Mouse (Mus musculus): ENCODE data around the gene Fam76a. TPM values are rescaled to one million over a fixed set of nuclear protein-coding genes. Genes with fewer than 3 reads are reported as not detected.

The Fam76a gene
- polyA plus RNA-seq, 1 experiment: 13.0 TPM

- Histone ChIP-seq H3K27me3 (ENCODE audit: control insufficient read depth, insufficient read depth, insufficient read length) (peaks cover 9% of the 10 kb centered on the region), H3K36me3 (ENCODE audit: control insufficient read depth, insufficient read depth) (no peaks in the 10 kb centered on the region), H3ac (ENCODE audit: control insufficient read depth, insufficient read length) (no peak overlapping the region), H3K4me2 (ENCODE audit: low read depth) (no peak overlapping the region), H3K4me3 (no peak overlapping the region), H3K79me2 (ENCODE audit: control insufficient read depth, insufficient read depth) (no peaks in the 10 kb centered on the region)
- TF ChIP-seq USF1 (IDR thresholded peaks at IDR 0.05; ENCODE audit: low read depth) (no peak), SRF (IDR thresholded peaks at IDR 0.05; ENCODE audit: control insufficient read depth, insufficient read length, low read depth) (no peak), MAX (IDR thresholded peaks at IDR 0.05; ENCODE audit: low read depth) (no peak), MYOG (IDR thresholded peaks at IDR 0.05; ENCODE audit: control insufficient read depth in 1 of 3, insufficient read depth in 1 of 3, insufficient read length in 2 of 3, low read depth in 2 of 3) (no peak)
Measured at GRCm38 (mm10) chr4:132964064-132964463, 41.7 kb upstream of the Fam76a start.

- H3K36me3 ChIP-seq (ENCODE audit: control insufficient read depth, insufficient read depth): no peaks in the 10 kb centered on the region
- TF ChIP-seq SRF (IDR thresholded peaks at IDR 0.05; ENCODE audit: control insufficient read depth, insufficient read length, low read depth): no peak
- TF ChIP-seq MYOG (IDR thresholded peaks at IDR 0.05; ENCODE audit: control insufficient read depth in 1 of 3, insufficient read depth in 1 of 3, insufficient read length in 2 of 3, low read depth in 2 of 3): no peak
- TF ChIP-seq POLR2AphosphoS2 (IDR thresholded peaks at IDR 0.05; ENCODE audit: insufficient read length, low read depth): no peak
- no peak for TF ChIP-seq REST (IDR thresholded peaks at IDR 0.05; ENCODE audit: insufficient read depth, insufficient read length)
- no peak for TF ChIP-seq TCF12 (IDR thresholded peaks at IDR 0.05; ENCODE audit: insufficient read depth, poor library complexity, severe bottlenecking)
- TF ChIP-seq CEBPB (IDR thresholded peaks at IDR 0.05; ENCODE audit: insufficient read depth, poor library complexity, severe bottlenecking): no peak
- no peak for TF ChIP-seq E2F4 (IDR thresholded peaks at IDR 0.05; ENCODE audit: insufficient read depth)
- no peak for TF ChIP-seq USF1 (IDR thresholded peaks at IDR 0.05; ENCODE audit: low read depth)
- TF ChIP-seq TCF3 (IDR thresholded peaks at IDR 0.05; ENCODE audit: insufficient read length, low read depth): no peak
- no peak for TF ChIP-seq MAX (IDR thresholded peaks at IDR 0.05; ENCODE audit: low read depth)
- no peak for TF ChIP-seq MYOD1 (IDR thresholded peaks at IDR 0.05; ENCODE audit: control insufficient read depth in 1 of 3, insufficient read length in 2 of 3, low read depth in 2 of 3)
- H3ac ChIP-seq (ENCODE audit: control insufficient read depth, insufficient read length): no peak overlapping the region
- no peaks in the 10 kb centered on the region for H3K79me2 ChIP-seq (ENCODE audit: control insufficient read depth, insufficient read depth)
- H3K27me3 ChIP-seq (ENCODE audit: control insufficient read depth, insufficient read depth, insufficient read length): peaks cover 9% of the 10 kb centered on the region
- no peak overlapping the region for H3K4me2 ChIP-seq (ENCODE audit: low read depth)
- no peak overlapping the region for H3K4me3 ChIP-seq
Measured at GRCm38 (mm10) chr4:132963436-132963835, 41.1 kb upstream of the Fam76a start.

GRCm38 (mm10) chr4:132962628-132963027 is 40.3 kb upstream of the Fam76a start:
- Histone ChIP-seq H3K27me3 (ENCODE audit: control insufficient read depth, insufficient read depth, insufficient read length) (peaks cover 9% of the 10 kb centered on the region), H3K4me3 (no peak overlapping the region), H3K79me2 (ENCODE audit: control insufficient read depth, insufficient read depth) (no peaks in the 10 kb centered on the region), H3K4me2 (ENCODE audit: low read depth) (no peak overlapping the region), H3ac (ENCODE audit: control insufficient read depth, insufficient read length) (no peak overlapping the region), H3K36me3 (ENCODE audit: control insufficient read depth, insufficient read depth) (no peaks in the 10 kb centered on the region)
- TF ChIP-seq TCF3 (IDR thresholded peaks at IDR 0.05; ENCODE audit: insufficient read length, low read depth) (no peak), MYOG (IDR thresholded peaks at IDR 0.05; ENCODE audit: control insufficient read depth in 1 of 3, insufficient read depth in 1 of 3, insufficient read length in 2 of 3, low read depth in 2 of 3) (no peak)

GRCm38 (mm10) chr4:132961866-132962265 is 39.5 kb upstream of the Fam76a start:
- no peak overlapping the region for H3ac ChIP-seq (ENCODE audit: control insufficient read depth, insufficient read length)

GRCm38 (mm10) chr4:132960864-132961639 is 38.7 kb upstream of the Fam76a start:
- no peak for TF ChIP-seq TCF3 (IDR thresholded peaks at IDR 0.05; ENCODE audit: insufficient read length, low read depth)
- no peak for TF ChIP-seq TCF12 (IDR thresholded peaks at IDR 0.05; ENCODE audit: insufficient read depth, poor library complexity, severe bottlenecking)
- TF ChIP-seq REST (IDR thresholded peaks at IDR 0.05; ENCODE audit: insufficient read depth, insufficient read length): no peak
- no peak for TF ChIP-seq USF1 (IDR thresholded peaks at IDR 0.05; ENCODE audit: low read depth)
- TF ChIP-seq POLR2AphosphoS2 (IDR thresholded peaks at IDR 0.05; ENCODE audit: insufficient read length, low read depth): no peak
- TF ChIP-seq MYOD1 (IDR thresholded peaks at IDR 0.05; ENCODE audit: control insufficient read depth in 1 of 3, insufficient read length in 2 of 3, low read depth in 2 of 3): no peak
- no peak for TF ChIP-seq MYOG (IDR thresholded peaks at IDR 0.05; ENCODE audit: control insufficient read depth in 1 of 3, insufficient read depth in 1 of 3, insufficient read length in 2 of 3, low read depth in 2 of 3)
- no peak for TF ChIP-seq MAX (IDR thresholded peaks at IDR 0.05; ENCODE audit: low read depth)
- no peak for TF ChIP-seq SRF (IDR thresholded peaks at IDR 0.05; ENCODE audit: control insufficient read depth, insufficient read length, low read depth)
- no peak for TF ChIP-seq POLR2A (IDR thresholded peaks at IDR 0.05; ENCODE audit: insufficient read length, low read depth)
- TF ChIP-seq CEBPB (IDR thresholded peaks at IDR 0.05; ENCODE audit: insufficient read depth, poor library complexity, severe bottlenecking): no peak
- TF ChIP-seq E2F4 (IDR thresholded peaks at IDR 0.05; ENCODE audit: insufficient read depth): no peak
- Histone ChIP-seq H3ac (ENCODE audit: control insufficient read depth, insufficient read length) (no peak overlapping the region), H3K4me2 (ENCODE audit: low read depth) (no peak overlapping the region), H3K79me2 (ENCODE audit: control insufficient read depth, insufficient read depth) (no peaks in the 10 kb centered on the region), H3K4me3 (no peak overlapping the region), H3K27me3 (ENCODE audit: control insufficient read depth, insufficient read depth, insufficient read length) (peaks cover 9% of the 10 kb centered on the region), H3K36me3 (ENCODE audit: control insufficient read depth, insufficient read depth) (no peaks in the 10 kb centered on the region)

More at GRCm38 (mm10) chr4:132961866-132962265, 39.5 kb upstream of the Fam76a start:
- Histone ChIP-seq H3K4me3 (no peak overlapping the region), H3K27me3 (ENCODE audit: control insufficient read depth, insufficient read depth, insufficient read length) (peaks cover 9% of the 10 kb centered on the region), H3K36me3 (ENCODE audit: control insufficient read depth, insufficient read depth) (no peaks in the 10 kb centered on the region), H3K79me2 (ENCODE audit: control insufficient read depth, insufficient read depth) (no peaks in the 10 kb centered on the region), H3K4me2 (ENCODE audit: low read depth) (no peak overlapping the region)
- no peak for TF ChIP-seq USF1 (IDR thresholded peaks at IDR 0.05; ENCODE audit: low read depth)
- TF ChIP-seq MYOG (IDR thresholded peaks at IDR 0.05; ENCODE audit: control insufficient read depth in 1 of 3, insufficient read depth in 1 of 3, insufficient read length in 2 of 3, low read depth in 2 of 3): no peak
- TF ChIP-seq TCF3 (IDR thresholded peaks at IDR 0.05; ENCODE audit: insufficient read length, low read depth): no peak
- no peak for TF ChIP-seq SRF (IDR thresholded peaks at IDR 0.05; ENCODE audit: control insufficient read depth, insufficient read length, low read depth)
- TF ChIP-seq TCF12 (IDR thresholded peaks at IDR 0.05; ENCODE audit: insufficient read depth, poor library complexity, severe bottlenecking): no peak
- no peak for TF ChIP-seq MYOD1 (IDR thresholded peaks at IDR 0.05; ENCODE audit: control insufficient read depth in 1 of 3, insufficient read length in 2 of 3, low read depth in 2 of 3)
- TF ChIP-seq POLR2A (IDR thresholded peaks at IDR 0.05; ENCODE audit: insufficient read length, low read depth): no peak
- TF ChIP-seq REST (IDR thresholded peaks at IDR 0.05; ENCODE audit: insufficient read depth, insufficient read length): no peak
- no peak for TF ChIP-seq CEBPB (IDR thresholded peaks at IDR 0.05; ENCODE audit: insufficient read depth, poor library complexity, severe bottlenecking)
- TF ChIP-seq POLR2AphosphoS2 (IDR thresholded peaks at IDR 0.05; ENCODE audit: insufficient read length, low read depth): no peak
- TF ChIP-seq E2F4 (IDR thresholded peaks at IDR 0.05; ENCODE audit: insufficient read depth): no peak
- no peak for TF ChIP-seq MAX (IDR thresholded peaks at IDR 0.05; ENCODE audit: low read depth)
